Mouse (Mus musculus) liver, embryonic 16.5 days (tissue): Measurements from ENCODE around the gene Mier3. TPM values are rescaled to one million over a fixed set of nuclear protein-coding genes. Genes with fewer than 3 reads are reported as not detected.

ENCODE experiments used
- ATAC-seq: fragments of 200-750 bp; cut with Nextera tagmentation; 2 replicates; pipeline ENCODE4 v1.8.0; 2017; ENCODE audit warnings: low read depth, mild to moderate bottlenecking, moderate number of reproducible peaks, moderate library complexity
- H3K27ac ChIP-seq: fragments of 300-500 bp; sonication (generic); 2 replicates; pipeline ENCODE4 v1.5.1; 2014; ENCODE audit warnings: mild to moderate bottlenecking, low read length
- H3K27me3 ChIP-seq: fragments of 300-500 bp; sonication (generic); 2 replicates; pipeline ENCODE4 v1.6.1; 2014; ENCODE audit warnings: low read depth, low read length, mixed read lengths; ENCODE audit not compliant: control insufficient read depth, insufficient read depth
- H3K36me3 ChIP-seq: fragments of 300-500 bp; sonication (generic); 2 replicates; pipeline ENCODE4 v1.6.1; 2014; ENCODE audit warnings: mild to moderate bottlenecking; ENCODE audit not compliant: control insufficient read depth, insufficient read depth
- H3K4me1 ChIP-seq: fragments of 300-500 bp; sonication (generic); 2 replicates; pipeline ENCODE4 v1.6.1; 2014; ENCODE audit warnings: low read depth, low read length, mixed read lengths; ENCODE audit not compliant: control insufficient read depth
- H3K4me2 ChIP-seq: fragments of 300-500 bp; sonication (generic); 2 replicates; pipeline ENCODE4 v1.6.1; 2014; ENCODE audit warnings: low read depth, low read length, mixed read lengths
- H3K4me3 ChIP-seq: fragments of 300-500 bp; sonication (generic); 2 replicates; pipeline ENCODE4 v1.5.1; 2014; ENCODE audit warnings: low read depth, mild to moderate bottlenecking, low read length
- H3K9ac ChIP-seq: fragments of 300-500 bp; sonication (generic); 2 replicates; pipeline ENCODE4 v1.6.1; 2014; ENCODE audit warnings: low read depth, low read length
- H3K9me3 ChIP-seq: fragments of 300-500 bp; sonication (generic); replicated peaks from 2 replicates; pipeline ENCODE4 v1.6.1; 2016; ENCODE audit warnings: low read length; ENCODE audit not compliant: control insufficient read depth
- WGBS: fragments of 180-500 bp; shearing (Covaris S2); extraction: QIAGEN DNeasy Blood & Tissue Kit; methylation state at CpG from one replicate; pipeline ENCODE4 v1.1.7; 2014; ENCODE audit not compliant: insufficient replicate concordance; 5-methylcytosine and 5-hydroxymethylcytosine counted together
- polyA plus RNA-seq: library from polyadenylated mRNA; unstranded; fragments of >200 nt; fragmentation: Nextera tagmentation; extraction: Ambion mirVana; gene quantifications from 2 replicates; pipeline ENCODE4 v1.2.1, GENCODE M21; 2015

Mier3 gene
- polyA plus RNA-seq, 1 experiment from 2014 or later: 11.6 TPM

DNA sequence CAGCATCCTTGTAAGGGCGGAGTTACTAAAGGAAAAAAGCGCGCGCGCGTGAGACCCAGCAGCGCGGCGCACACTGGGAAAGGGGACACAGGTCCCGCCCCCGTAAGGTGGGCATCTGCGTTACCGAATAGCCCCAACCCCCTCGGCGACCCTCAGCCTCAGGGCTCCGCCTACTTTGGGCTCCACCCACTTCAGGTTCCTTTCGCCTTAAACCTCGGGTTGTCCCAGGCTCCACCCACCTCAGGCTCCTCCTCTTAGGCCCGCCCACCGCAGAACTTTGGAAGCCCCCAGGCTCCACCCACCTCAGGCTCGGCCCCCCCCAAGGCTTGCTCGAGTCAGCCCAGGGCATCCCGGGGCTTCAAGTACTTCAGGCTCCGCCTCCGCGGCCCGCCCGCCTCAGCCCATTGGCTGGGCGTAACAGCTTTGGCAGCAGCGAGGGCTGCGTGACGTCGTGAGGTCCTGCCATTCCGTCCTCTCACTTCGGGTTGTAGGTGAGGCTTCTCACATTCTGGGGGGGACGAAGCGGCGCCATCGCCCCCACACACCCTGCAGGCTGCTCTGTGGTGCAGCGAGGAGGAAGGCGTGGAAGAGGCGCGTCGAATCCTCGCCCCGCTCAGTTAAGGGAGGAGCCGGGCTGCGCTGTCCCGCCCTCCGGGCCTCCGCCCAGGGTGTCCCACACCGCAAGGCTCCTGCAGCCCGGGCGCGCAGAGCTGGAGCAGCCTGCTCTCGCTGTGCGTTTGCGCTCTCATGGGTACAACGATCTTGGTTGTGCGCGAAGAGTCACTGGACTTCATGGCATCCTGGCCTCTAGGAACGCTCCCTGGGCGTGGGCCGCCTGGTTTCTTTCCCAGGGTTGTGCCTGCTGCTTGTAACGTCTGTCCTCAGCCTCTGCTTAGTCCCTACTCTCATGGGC lies 44.6 kb downstream of the Mier3 start:
- peak overlapping the region; percentile 94 for H3K27ac ChIP-seq
- H3K27me3 ChIP-seq: no peaks in the 10 kb centered on the region
- peak overlapping the region; percentile 100 for H3K4me2 ChIP-seq
- peak overlapping the region; percentile 85 for H3K4me3 ChIP-seq
- peaks cover 8% of the 10 kb centered on the region for H3K4me1 ChIP-seq
- no peaks in the 10 kb centered on the region for H3K36me3 ChIP-seq
- H3K9ac ChIP-seq: peak overlapping the region; percentile 81
- H3K9me3 ChIP-seq: peaks cover 4% of the 10 kb centered on the region; the same call in 1 of the 2 replicates
- ATAC-seq: peak; percentile 97
- WGBS: under 1% methylated on average over 65 of the region's 65 CpGs

DNA sequence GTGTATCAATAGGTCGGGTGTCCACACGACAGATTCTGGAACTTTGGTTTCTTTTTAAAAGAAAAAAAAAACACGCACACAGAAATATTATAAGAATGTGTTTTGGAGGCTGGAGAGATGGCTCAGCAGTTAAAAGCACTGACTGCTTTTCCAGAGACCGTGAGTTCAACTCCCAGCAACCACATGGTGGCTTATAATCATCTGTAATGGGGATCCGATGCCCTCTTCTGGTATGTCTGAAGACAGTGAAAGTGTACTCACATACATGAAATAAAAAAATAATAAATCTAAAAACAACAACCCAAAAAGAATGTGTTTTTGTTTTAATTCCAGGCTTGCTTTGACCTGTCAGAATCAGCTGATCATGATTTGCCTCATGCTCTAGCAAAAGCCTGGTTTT lies 46.1 kb downstream of the Mier3 start:
- Histone ChIP-seq H3K9ac (no peak overlapping the region), H3K4me2 (no peak overlapping the region), H3K9me3 (peaks cover 4% of the 10 kb centered on the region; the same call in 1 of the 2 replicates), H3K4me1 (peaks cover 8% of the 10 kb centered on the region), H3K27me3 (no peaks in the 10 kb centered on the region), H3K36me3 (no peaks in the 10 kb centered on the region), H3K27ac (no peak overlapping the region), H3K4me3 (no peak overlapping the region)
- 77% methylated on average over 5 of the region's 5 CpGs for whole genome bisulfite sequencing
- ATAC-seq: no peak

DNA sequence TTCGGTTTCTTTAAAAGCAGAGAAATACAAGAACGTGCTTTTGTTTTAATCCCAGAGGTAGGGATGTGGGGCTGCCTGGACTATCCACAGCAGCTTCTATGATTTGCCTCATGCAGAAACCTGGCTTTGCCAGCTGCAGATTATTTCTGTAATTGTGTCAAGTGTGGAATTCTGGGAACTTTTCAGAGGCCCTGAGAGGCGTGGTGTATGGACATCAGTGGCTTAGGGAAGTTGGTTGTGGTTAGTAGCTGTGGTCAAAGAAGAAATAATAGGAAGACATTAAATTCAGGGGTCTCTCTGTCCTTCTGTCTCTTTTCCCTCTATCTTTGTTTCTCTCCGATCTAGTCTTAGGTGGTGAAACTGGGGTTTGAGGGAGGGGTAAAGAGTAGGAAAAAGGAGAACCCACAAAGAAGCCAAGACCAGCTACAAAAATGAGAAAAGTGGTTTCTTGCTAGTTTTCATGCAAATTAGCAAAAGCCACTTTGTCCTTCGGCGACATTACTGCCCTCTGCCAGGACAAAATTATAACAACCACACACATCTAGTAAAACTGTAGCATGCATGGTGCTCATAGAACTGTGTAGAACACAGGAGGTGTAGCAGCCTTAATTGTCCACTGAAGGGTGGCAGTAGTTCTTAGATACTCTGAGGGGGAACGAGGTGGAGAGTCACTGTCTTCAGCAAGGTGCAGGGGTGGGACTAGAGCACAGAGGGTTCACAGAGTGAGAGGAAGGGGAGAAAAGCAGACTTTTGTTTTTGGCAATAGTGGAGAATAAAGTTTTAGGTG lies 60.6 kb downstream of the Mier3 start:
- Histone ChIP-seq H3K9ac (no peak overlapping the region), H3K4me3 (no peak overlapping the region), H3K27me3 (no peaks in the 10 kb centered on the region), H3K9me3 (no peaks in the 10 kb centered on the region), H3K27ac (no peak overlapping the region), H3K36me3 (no peaks in the 10 kb centered on the region), H3K4me1 (peaks cover 14% of the 10 kb centered on the region), H3K4me2 (no peak overlapping the region)
- WGBS: 49% methylated on average over 7 of the region's 7 CpGs
- no peak for ATAC-seq

DNA sequence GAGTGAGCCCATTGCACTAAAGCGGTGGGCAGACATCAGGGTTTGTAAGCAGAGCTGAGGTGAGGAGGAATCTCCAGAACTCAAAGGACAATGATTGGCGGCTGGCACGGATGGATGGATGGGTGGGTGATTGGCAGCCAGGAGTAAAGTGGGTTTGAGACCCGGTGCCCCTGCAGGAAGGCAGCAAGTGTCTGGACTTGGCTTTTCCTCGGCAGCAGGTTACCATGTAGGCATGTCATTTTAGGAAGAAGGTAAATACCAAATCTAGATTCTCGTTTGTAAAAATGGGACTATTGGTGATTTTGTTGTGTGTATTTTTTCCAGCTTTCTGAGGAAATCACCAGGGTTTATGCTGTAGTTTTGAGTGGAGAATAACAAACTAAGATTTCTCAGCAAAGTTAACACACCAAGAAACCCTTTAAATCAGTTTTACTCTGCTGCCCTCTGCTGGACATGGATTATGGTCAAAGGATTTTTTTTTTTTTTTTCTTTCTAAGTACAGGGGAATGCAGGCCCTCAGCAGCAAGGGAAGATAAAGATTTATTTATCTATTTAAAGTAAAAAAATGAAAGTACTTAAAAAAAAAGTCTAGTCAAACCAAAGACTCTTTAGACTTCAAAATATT lies 61.3 kb downstream of the Mier3 start:
- Histone ChIP-seq H3K27ac (no peak overlapping the region), H3K36me3 (no peaks in the 10 kb centered on the region)

DNA sequence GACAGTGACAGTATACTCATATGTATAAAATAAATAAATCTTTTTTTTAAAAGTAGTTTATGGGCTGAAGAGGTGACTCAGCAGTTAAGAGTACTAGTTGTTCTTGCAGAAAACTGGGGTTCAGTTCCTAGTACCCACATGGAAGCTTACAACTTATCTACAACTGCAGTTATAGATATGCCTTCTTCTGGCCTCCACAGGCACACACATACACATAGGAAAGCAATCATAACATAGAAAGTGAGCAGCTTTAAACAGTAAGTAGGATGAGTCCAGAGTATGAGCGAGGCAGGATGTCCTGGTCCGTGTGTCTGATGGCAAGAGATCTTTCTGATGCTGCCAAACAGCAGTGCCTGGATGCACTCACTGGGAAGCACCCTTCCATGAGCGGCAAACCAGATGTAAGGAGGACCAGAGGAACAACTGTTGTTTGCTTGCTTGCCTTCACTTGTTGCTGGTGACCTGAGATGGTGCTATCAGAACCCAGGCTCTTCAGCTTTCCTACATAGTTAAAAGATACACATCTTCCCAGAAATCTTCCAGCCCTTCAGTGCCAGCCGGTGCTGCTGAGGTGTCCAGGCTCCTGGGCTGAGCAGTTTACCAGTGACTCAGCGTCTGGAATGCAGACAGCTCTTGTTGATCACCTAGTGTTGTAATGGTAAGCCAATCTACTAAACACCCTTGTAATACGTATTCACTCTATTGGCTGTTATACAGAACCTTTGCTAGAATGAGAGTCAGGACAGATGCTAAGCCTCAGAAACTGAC lies 63.6 kb downstream of the Mier3 start:
- no peaks in the 10 kb centered on the region for H3K27me3 ChIP-seq
- peaks cover 18% of the 10 kb centered on the region for H3K36me3 ChIP-seq
- WGBS: 51% methylated on average over 6 of the region's 6 CpGs
- peaks cover 23% of the 10 kb centered on the region for H3K4me1 ChIP-seq
- H3K27ac ChIP-seq: peak overlapping the region; percentile 88
- peak; percentile 83 for ATAC-seq
- H3K4me2 ChIP-seq: peak overlapping the region; percentile 41
- no peaks in the 10 kb centered on the region for H3K9me3 ChIP-seq
- H3K9ac ChIP-seq: 0 out of 2 replicates have a peak overlapping the region, but pooled peaks have one; percentile 29
- H3K4me3 ChIP-seq: no peak overlapping the region

More for the DNA sequence above, 61.3 kb downstream of the Mier3 start:
- no peaks in the 10 kb centered on the region for H3K9me3 ChIP-seq
- ATAC-seq: no peak
- H3K4me1 ChIP-seq: peaks cover 17% of the 10 kb centered on the region
- no peaks in the 10 kb centered on the region for H3K27me3 ChIP-seq
- no peak overlapping the region for H3K4me2 ChIP-seq
- H3K4me3 ChIP-seq: no peak overlapping the region
- H3K9ac ChIP-seq: no peak overlapping the region
- WGBS: 52% methylated on average over 6 of the region's 6 CpGs

DNA sequence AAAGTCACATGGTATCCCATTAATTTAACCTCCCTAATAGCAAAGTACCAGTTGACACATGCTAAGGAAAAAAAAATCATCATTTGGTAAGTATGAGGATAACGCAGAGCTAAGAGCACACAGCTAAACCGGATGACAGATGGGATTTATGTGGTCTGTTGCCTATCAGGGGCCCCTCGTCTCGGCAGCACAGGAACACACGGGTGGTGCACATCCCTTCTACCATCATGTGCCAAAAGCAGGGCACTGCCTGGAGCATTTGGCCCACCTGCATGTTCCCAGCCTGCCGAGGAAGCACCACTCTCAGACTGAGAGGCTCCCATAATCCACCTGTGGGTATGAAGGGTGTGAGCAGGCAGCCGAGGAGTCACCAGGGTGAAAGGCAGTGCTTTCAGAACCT lies 64.4 kb downstream of the Mier3 start:
- 54% methylated on average over 7 of the region's 7 CpGs for WGBS
- peaks cover 23% of the 10 kb centered on the region for H3K4me1 ChIP-seq
- no peak overlapping the region for H3K4me2 ChIP-seq
- H3K27me3 ChIP-seq: no peaks in the 10 kb centered on the region
- ATAC-seq: no peak
- peak overlapping the region; percentile 88 for H3K27ac ChIP-seq
- H3K9ac ChIP-seq: no peak overlapping the region
- H3K36me3 ChIP-seq: peaks cover 26% of the 10 kb centered on the region
- H3K9me3 ChIP-seq: no peaks in the 10 kb centered on the region
- H3K4me3 ChIP-seq: no peak overlapping the region

DNA sequence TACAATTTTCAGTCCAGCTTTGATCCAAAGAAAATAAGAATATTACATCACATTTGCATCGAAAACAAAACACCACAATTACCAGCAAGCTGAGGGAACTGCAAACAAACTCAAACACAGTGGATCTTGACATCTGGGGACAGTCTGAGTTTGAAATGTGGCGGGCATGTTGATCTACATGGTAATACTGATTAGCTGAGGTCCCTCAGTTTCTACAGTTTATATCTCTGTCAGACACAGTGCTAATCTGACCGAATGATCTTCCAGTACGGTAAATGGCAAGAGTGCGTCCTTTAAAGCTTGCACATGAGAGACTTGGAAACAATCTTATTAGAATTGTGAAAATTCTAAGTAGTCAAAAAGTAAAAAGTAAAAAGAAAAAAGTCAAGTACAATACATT lies 66.1 kb downstream of the Mier3 start:
- peak; percentile 74 for ATAC-seq
- H3K4me2 ChIP-seq: no peak overlapping the region
- no peaks in the 10 kb centered on the region for H3K9me3 ChIP-seq
- H3K27me3 ChIP-seq: no peaks in the 10 kb centered on the region
- H3K4me1 ChIP-seq: peaks cover 23% of the 10 kb centered on the region
- no peak overlapping the region for H3K27ac ChIP-seq
- H3K9ac ChIP-seq: no peak overlapping the region
- 31% methylated on average over 5 of the region's 5 CpGs for WGBS
- peaks cover 40% of the 10 kb centered on the region for H3K36me3 ChIP-seq
- H3K4me3 ChIP-seq: no peak overlapping the region

DNA sequence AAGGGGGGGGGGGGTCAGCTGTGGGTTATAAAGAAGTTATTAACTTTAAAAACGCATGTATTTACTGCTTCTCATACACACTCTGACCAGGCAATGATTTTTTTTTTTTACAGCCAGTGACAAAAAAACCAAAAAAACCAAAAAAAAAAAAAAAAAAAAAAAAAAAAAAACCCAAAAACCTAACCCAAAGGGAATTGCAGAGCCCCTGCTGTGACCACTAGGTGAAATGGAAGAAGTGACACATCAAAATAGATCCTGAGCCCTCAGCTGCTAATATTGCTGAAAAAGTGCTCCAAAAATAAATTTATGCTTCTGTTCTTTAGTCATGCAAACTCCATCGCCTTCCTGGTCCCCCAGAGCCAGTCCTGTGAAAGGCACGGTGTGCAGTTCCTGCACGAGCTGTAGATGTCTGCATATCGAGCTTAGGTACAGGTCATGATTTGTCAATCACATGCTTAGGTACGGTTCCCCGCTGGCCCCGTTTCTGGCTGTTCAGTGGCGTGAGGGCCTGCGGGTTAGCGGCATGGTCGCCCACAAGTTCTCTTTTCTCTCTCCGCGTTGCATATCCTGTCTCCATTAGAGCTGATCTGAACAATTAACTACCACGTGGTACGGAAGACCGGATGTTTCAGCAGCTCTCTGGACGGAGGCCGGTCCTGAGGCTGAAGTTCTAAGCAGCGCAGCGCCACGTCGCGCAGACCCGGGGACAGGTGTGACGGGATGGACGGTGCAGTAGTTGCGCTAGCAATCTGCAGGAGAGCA lies 67.7 kb downstream of the Mier3 start:
- H3K9me3 ChIP-seq: no peaks in the 10 kb centered on the region
- ATAC-seq: no peak
- peaks cover 53% of the 10 kb centered on the region for H3K36me3 ChIP-seq
- no peak overlapping the region for H3K4me3 ChIP-seq
- WGBS: 89% methylated on average over 28 of the region's 28 CpGs
- no peak overlapping the region for H3K4me2 ChIP-seq
- no peak overlapping the region for H3K9ac ChIP-seq
- H3K27ac ChIP-seq: no peak overlapping the region
- no peaks in the 10 kb centered on the region for H3K27me3 ChIP-seq
- peaks cover 20% of the 10 kb centered on the region for H3K4me1 ChIP-seq
